45 mouse cellular contexts compared by ENCODE assay signal in the genomic region with DNA sequence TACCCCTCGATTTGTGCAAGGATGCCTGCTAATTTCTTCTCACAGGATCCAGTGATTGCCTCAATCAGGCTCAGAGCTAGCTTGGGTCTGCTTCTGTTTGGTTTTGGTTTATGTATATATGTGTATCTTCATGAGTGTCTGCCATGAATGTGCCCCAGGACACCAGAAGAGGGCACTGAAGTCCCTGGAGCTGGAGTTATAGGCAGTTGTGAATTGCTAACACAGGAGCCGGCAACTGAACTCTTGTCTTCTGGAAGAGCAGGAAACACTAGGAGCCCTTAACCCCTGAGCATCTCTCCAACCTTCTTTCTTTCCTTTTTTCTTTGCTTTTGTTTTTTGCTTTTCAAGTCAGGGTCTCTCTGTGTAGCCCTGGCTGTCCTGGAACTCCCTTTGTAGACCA. TPM values are rescaled to one million over a fixed set of nuclear protein-coding genes. Genes with fewer than 3 reads are reported as not detected.
"Had no signal": no experiment of that assay in that cellular context is flagged by ENCODE, and none has a peak within 500 bp of the region (broad histone marks: within the 10 kb centered on the region; RNA-seq: fewer than 3 reads in every experiment).

No protein-coding gene starts in this region.

- H3K27me3 ChIP-seq: heart, embryonic 12.5 days; hindbrain, embryonic 13.5 days; hindbrain, embryonic 15.5 days; kidney, embryonic 15.5 days; limb, embryonic 13.5 days; limb, embryonic 15.5 days; liver, embryonic 12.5 days had no signal

- ATAC-seq: hindbrain, postnatal 0 days; intestine, embryonic 16.5 days; liver, embryonic 12.5 days had no signal

- H3K27ac ChIP-seq: gastrocnemius, adult 2 months; heart, embryonic 10.5 days; hindbrain, embryonic 13.5 days; hindbrain, embryonic 15.5 days; hindbrain, postnatal 0 days; kidney, embryonic 15.5 days; kidney, postnatal 0 days; limb, embryonic 13.5 days; limb, embryonic 15.5 days; liver, embryonic 12.5 days; liver, embryonic 14.5 days had no signal

- DNase-seq: gastrocnemius, adult 2 months; gastrocnemius, postnatal 10 days; gastrocnemius, postnatal 25 days; heart, adult 18-20 months; heart, postnatal 10 days; kidney, adult 11 months; kidney, adult 2 months; kidney, adult 9 months; kidney, postnatal 14 days; kidney, postnatal 36 days; layer of hippocampus, adult 9-11 months; layer of hippocampus, postnatal 36 days; left cerebral cortex, postnatal 4 days had no signal

- H3K9me3 ChIP-seq: heart, embryonic 10.5 days; heart, embryonic 12.5 days; hindbrain, embryonic 13.5 days; hindbrain, embryonic 15.5 days; kidney, embryonic 15.5 days; limb, embryonic 13.5 days; limb, embryonic 15.5 days; liver, embryonic 12.5 days had no signal

- H3K4me1 ChIP-seq: heart, embryonic 10.5 days; heart, embryonic 12.5 days; hindbrain, embryonic 13.5 days; hindbrain, embryonic 15.5 days; kidney, embryonic 15.5 days; limb, embryonic 13.5 days; limb, embryonic 15.5 days; liver, embryonic 12.5 days had no signal

- H3K36me3 ChIP-seq: heart, embryonic 10.5 days; heart, embryonic 12.5 days; hindbrain, embryonic 13.5 days; hindbrain, embryonic 15.5 days; kidney, embryonic 15.5 days; limb, embryonic 13.5 days; limb, embryonic 15.5 days; liver, embryonic 12.5 days had no signal

- H3K4me2 ChIP-seq: heart, embryonic 12.5 days; hindbrain, embryonic 13.5 days; hindbrain, embryonic 15.5 days; kidney, embryonic 15.5 days; limb, embryonic 13.5 days; limb, embryonic 15.5 days; liver, embryonic 12.5 days had no signal

- H3K9ac ChIP-seq: heart, embryonic 12.5 days; hindbrain, embryonic 13.5 days; hindbrain, embryonic 15.5 days; kidney, embryonic 15.5 days; limb, embryonic 13.5 days; limb, embryonic 15.5 days; liver, embryonic 12.5 days; liver, embryonic 14.5 days had no signal

- H3K4me3 ChIP-seq: gastrocnemius, adult 2 months; heart, embryonic 10.5 days; heart, embryonic 12.5 days; hindbrain, embryonic 13.5 days; hindbrain, embryonic 15.5 days; kidney, embryonic 15.5 days; limb, embryonic 13.5 days; limb, embryonic 15.5 days; liver, embryonic 12.5 days had no signal

RNA-seq across cellular contexts. Expression of a gene that starts 13.1 kb away (rescaled TPM):
- total RNA-seq: gastrocnemius, adult 2 months; gastrocnemius, postnatal 10 days; gastrocnemius, postnatal 25 days; gastrocnemius, postnatal 4 days; granulocyte monocyte progenitor cell, adult 5-6 weeks; heart, adult 18-20 months; heart, adult 8-10 months; heart, postnatal 10 days; heart, postnatal 25 days; hematopoietic stem cell, adult 5-6 weeks; hindbrain, postnatal 0 days; layer of hippocampus, adult 18-20 months; layer of hippocampus, adult 8-10 months; layer of hippocampus, postnatal 14 days; layer of hippocampus, postnatal 36 days; left cerebral cortex, adult 18-20 months; left cerebral cortex, adult 8-10 months; left cerebral cortex, postnatal 10 days; left cerebral cortex, postnatal 25 days; left cerebral cortex, postnatal 4 days; liver, adult 2 months had no signal
- polyA plus RNA-seq: heart, embryonic 10.5 days; heart, embryonic 12.5 days; heart, embryonic 14.5 days; heart, embryonic 16.5 days; hindbrain, embryonic 11.5 days; hindbrain, embryonic 13.5 days; hindbrain, embryonic 15.5 days; hindbrain, postnatal 0 days; intestine, embryonic 14.5 days; intestine, embryonic 16.5 days; kidney, adult 2 months; kidney, embryonic 15.5 days; kidney, postnatal 0 days; large intestine, adult 2 months; limb, embryonic 11.5 days; limb, embryonic 13.5 days; limb, embryonic 15.5 days; liver, adult 2 months; liver, embryonic 12.5 days; liver, embryonic 14.5 days; liver, embryonic 16.5 days had no signal

RNA-seq across cellular contexts. Expression of a gene that starts 24.5 kb away (rescaled TPM):
- total RNA-seq: gastrocnemius, adult 2 months; gastrocnemius, postnatal 10 days; gastrocnemius, postnatal 25 days; gastrocnemius, postnatal 4 days; granulocyte monocyte progenitor cell, adult 5-6 weeks; heart, adult 18-20 months; heart, adult 8-10 months; heart, postnatal 10 days; heart, postnatal 25 days; hematopoietic stem cell, adult 5-6 weeks; hindbrain, postnatal 0 days; layer of hippocampus, adult 18-20 months; layer of hippocampus, adult 8-10 months; layer of hippocampus, postnatal 14 days; layer of hippocampus, postnatal 36 days; left cerebral cortex, adult 18-20 months; left cerebral cortex, adult 8-10 months; left cerebral cortex, postnatal 10 days; left cerebral cortex, postnatal 25 days; left cerebral cortex, postnatal 4 days; liver, adult 2 months had no signal
- polyA plus RNA-seq: heart, embryonic 10.5 days; heart, embryonic 12.5 days; heart, embryonic 14.5 days; heart, embryonic 16.5 days; hindbrain, embryonic 11.5 days; hindbrain, embryonic 13.5 days; hindbrain, embryonic 15.5 days; hindbrain, postnatal 0 days; intestine, embryonic 14.5 days; intestine, embryonic 16.5 days; kidney, adult 2 months; kidney, embryonic 15.5 days; kidney, postnatal 0 days; large intestine, adult 2 months; liver, adult 2 months; liver, embryonic 12.5 days; liver, embryonic 14.5 days; liver, embryonic 16.5 days had no signal
